Comparison of ENCODE assay signal across 8 mouse cellular contexts in the genomic region with DNA sequence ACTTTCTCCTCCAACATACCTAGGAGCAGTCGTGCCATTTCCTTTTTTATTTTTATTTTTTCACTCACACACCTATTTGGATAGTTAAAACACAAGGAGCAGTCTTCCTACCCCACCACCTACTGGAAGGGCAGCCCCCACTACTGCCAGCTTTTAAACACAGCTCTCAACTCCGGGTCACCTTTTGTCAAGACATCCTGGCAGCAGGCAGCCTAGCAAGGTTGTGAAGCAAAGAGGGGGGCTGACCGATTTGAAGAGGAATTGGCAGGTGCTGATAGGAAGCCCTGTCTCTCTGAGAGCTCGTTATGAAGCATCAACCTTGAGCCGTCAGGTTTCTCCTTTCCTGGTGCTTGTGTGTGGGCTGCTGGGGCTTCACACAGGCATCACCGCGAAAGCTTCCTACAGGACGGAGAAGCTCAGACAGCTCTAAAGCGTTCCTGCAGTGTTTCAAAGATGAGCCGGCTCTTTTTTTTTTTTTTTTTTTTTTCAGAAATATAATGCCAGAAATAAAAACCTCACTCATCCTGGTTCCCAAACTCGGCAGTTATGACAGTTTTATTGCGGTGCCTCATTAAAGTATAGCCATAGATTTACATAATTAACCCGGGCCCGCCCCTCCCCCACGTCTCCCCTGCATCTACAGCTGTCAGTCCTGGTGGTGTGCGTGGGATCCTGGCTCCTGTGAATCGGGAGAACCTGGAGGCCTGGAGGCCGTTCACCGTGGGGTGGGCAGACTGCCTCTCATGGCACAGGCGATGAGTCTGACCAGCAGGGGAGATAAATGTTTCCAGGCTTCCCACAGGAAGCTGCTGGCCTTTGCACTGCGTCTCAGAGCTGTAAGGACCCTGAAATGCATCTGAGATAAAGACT.
DNase-seq lines count a peak whose midpoint lies in the region; ATAC-seq lines count a peak whose summit lies in the region.

No protein-coding gene starts in this region.

- 39% methylated on average over 21 of the region's 21 CpGs for WGBS in kidney, embryonic 16.5 days
- 36% methylated on average over 21 of the region's 21 CpGs for WGBS in midbrain, embryonic 16.5 days

- peak overlapping the region; percentile 3; the same call in 1 of the 2 replicates for H3K4me2 ChIP-seq in kidney, embryonic 16.5 days (replicated peaks; ENCODE audit: low read depth, low read length)
- H3K4me2 ChIP-seq in midbrain, embryonic 16.5 days (ENCODE audit: low read length): peak overlapping the region; percentile 47

- no peak overlapping the region for H3K4me3 ChIP-seq in kidney, embryonic 16.5 days (ENCODE audit: low read length)
- peak overlapping the region; percentile 16 for H3K4me3 ChIP-seq in midbrain, embryonic 16.5 days (ENCODE audit: low read depth, low read length)

- no peaks in the 10 kb centered on the region for H3K27me3 ChIP-seq in kidney, embryonic 16.5 days (ENCODE audit: insufficient read depth, low read length)
- no peaks in the 10 kb centered on the region for H3K27me3 ChIP-seq in midbrain, embryonic 16.5 days (ENCODE audit: control insufficient read depth, insufficient read depth, low read depth, low read length)

- H3K9me3 ChIP-seq in kidney, embryonic 16.5 days (ENCODE audit: low read length): peaks cover 20% of the 10 kb centered on the region
- H3K9me3 ChIP-seq in midbrain, embryonic 16.5 days (replicated peaks; ENCODE audit: control insufficient read depth, low read length, poor library complexity, severe bottlenecking): peaks cover 8% of the 10 kb centered on the region; the same call in 1 of the 2 replicates

- H3K4me1 ChIP-seq in kidney, embryonic 16.5 days (ENCODE audit: insufficient read depth, low read length): 0 out of 2 replicates have a peak, but pooled peaks cover 3% of the 10 kb centered on the region
- peaks cover 5% of the 10 kb centered on the region; the same call in 1 of the 2 replicates for H3K4me1 ChIP-seq in midbrain, embryonic 16.5 days (ENCODE audit: control insufficient read depth, insufficient read depth, low read length)

- ATAC-seq in kidney, embryonic 16.5 days (ENCODE audit: low FRiP score, low TSS enrichment): 0 out of 2 replicates have a peak, but pooled peaks have one; percentile 39
- peak; percentile 80 for ATAC-seq in midbrain, embryonic 16.5 days

- no peaks in the 10 kb centered on the region for H3K36me3 ChIP-seq in kidney, embryonic 16.5 days (ENCODE audit: insufficient read depth, low read length)
- H3K36me3 ChIP-seq in midbrain, embryonic 16.5 days (ENCODE audit: control insufficient read depth, insufficient read depth, low read length): no peaks in the 10 kb centered on the region

- no peak for DNase-seq in kidney, adult 9 months
- peak; percentile 66 to 71 for DNase-seq in cerebellum, postnatal 36 days
- DNase-seq in layer of hippocampus, adult 18-20 months (ENCODE audit: low spot score in 2 of 2): peak; percentile 9 to 30
- no peak for DNase-seq in urinary bladder, postnatal 14 days (ENCODE audit: low spot score)
- DNase-seq in c-Kit-positive CD71-positive TER-119-positive erythroid progenitor cells, embryonic 14.5 days (ENCODE audit: low spot score): no peak
- DNase-seq in kidney, adult 18-20 months: no peak

- H3K27ac ChIP-seq in kidney, embryonic 16.5 days (ENCODE audit: low read length): no peak overlapping the region
- peak overlapping the region; percentile 59; the same call in 1 of the 2 replicates for H3K27ac ChIP-seq in midbrain, embryonic 16.5 days (ENCODE audit: low read length)

- no peak overlapping the region for H3K9ac ChIP-seq in kidney, embryonic 16.5 days (replicated peaks; ENCODE audit: low read length)
- H3K9ac ChIP-seq in midbrain, embryonic 16.5 days (ENCODE audit: low read depth, low read length): peak overlapping the region; percentile 48; the same call in 1 of the 2 replicates

Comparison
In these comparisons a context has a peak if more than half of its experiments do, and no peak if none do; other contexts are left out.
1. DNase-seq: peak in cerebellum, postnatal 36 days (2 of 2) and layer of hippocampus, adult 18-20 months (2 of 2); none in kidney, adult 9 months (single experiment), urinary bladder, postnatal 14 days (single experiment), c-Kit-positive CD71-positive TER-119-positive erythroid progenitor cells, embryonic 14.5 days (single experiment) and kidney, adult 18-20 months (single experiment).